Mouse (Mus musculus): ENCODE data around the gene Msi1. TPM values are rescaled to one million over a fixed set of nuclear protein-coding genes. Genes with fewer than 3 reads are reported as not detected.

Gene Msi1
- polyA plus RNA-seq, 1 experiment from 2014 or later, result 54.0 TPM

Other genes starting within 250 kb of the Msi1 start
- 1.9 and 2.6 TPM in 2 replicates for gene Cabp1, start 235.2 kb upstream of the Msi1 start, polyA plus RNA-seq (2016; fragmentation: Nextera tagmentation; extraction: Ambion mirVana)
- 130 and 157 TPM in 2 replicates for gene Pop5, start 193.8 kb upstream of the Msi1 start, polyA plus RNA-seq (2016; fragmentation: Nextera tagmentation; extraction: Ambion mirVana)
- 159 and 160 TPM in 2 replicates for gene Rnf10, start 156.7 kb upstream of the Msi1 start, polyA plus RNA-seq (2016; fragmentation: Nextera tagmentation; extraction: Ambion mirVana)
- 54.1 and 57.2 TPM in 2 replicates for gene Coq5, start 149.9 kb upstream of the Msi1 start, polyA plus RNA-seq (2016; fragmentation: Nextera tagmentation; extraction: Ambion mirVana)
- gene Dynll1, start 128.6 kb upstream of the Msi1 start, polyA plus RNA-seq (2016; fragmentation: Nextera tagmentation; extraction: Ambion mirVana), result 1,816 and 1,865 TPM in 2 replicates
- 444 and 468 TPM in 2 replicates for gene Srsf9, start 102.4 kb upstream of the Msi1 start, polyA plus RNA-seq (2016; fragmentation: Nextera tagmentation; extraction: Ambion mirVana)
- 33.3 and 34.1 TPM in 2 replicates for gene Gatc, start 88.4 kb upstream of the Msi1 start, polyA plus RNA-seq (2016; fragmentation: Nextera tagmentation; extraction: Ambion mirVana)
- gene Triap1, start 88.4 kb upstream of the Msi1 start, polyA plus RNA-seq (2016; fragmentation: Nextera tagmentation; extraction: Ambion mirVana), result 55.0 and 60.0 TPM in 2 replicates
- 718 and 743 TPM in 2 replicates for gene Cox6a1, start 80.6 kb upstream of the Msi1 start, polyA plus RNA-seq (2016; fragmentation: Nextera tagmentation; extraction: Ambion mirVana)
- not detected in 2 replicates for gene Pla2g1b, start 36.7 kb downstream of the Msi1 start, polyA plus RNA-seq (2016; fragmentation: Nextera tagmentation; extraction: Ambion mirVana)
- gene Sirt4, start 55.1 kb downstream of the Msi1 start, polyA plus RNA-seq (2016; fragmentation: Nextera tagmentation; extraction: Ambion mirVana), result 16.0 and 18.5 TPM in 2 replicates
- 36.8 and 45.3 TPM in 2 replicates for gene Pxn, start 77.1 kb downstream of the Msi1 start, polyA plus RNA-seq (2016; fragmentation: Nextera tagmentation; extraction: Ambion mirVana)
- 1,442 and 1,757 TPM in 2 replicates for gene Rplp0, start 129.9 kb downstream of the Msi1 start, polyA plus RNA-seq (2016; fragmentation: Nextera tagmentation; extraction: Ambion mirVana)
- 63.3 and 63.8 TPM in 2 replicates for gene Gcn1l1, start 135.7 kb downstream of the Msi1 start, polyA plus RNA-seq (2016; fragmentation: Nextera tagmentation; extraction: Ambion mirVana)
- gene Rab35, start 202.3 kb downstream of the Msi1 start, polyA plus RNA-seq (2016; fragmentation: Nextera tagmentation; extraction: Ambion mirVana), result 14.9 and 15.4 TPM in 2 replicates

Data from limb, embryonic 10.5 days (tissue).